Mouse (Mus musculus): Measurements from ENCODE around the gene Olfr446. TPM values are rescaled to one million over a fixed set of nuclear protein-coding genes. Genes with fewer than 3 reads are reported as not detected.

The Olfr446 gene
- total RNA-seq (2012; rRNA removed), result not detected in 2 replicates
- under 1 TPM in 1 of 2 experiments, not detected in 1; 0.01 TPM for polyA plus RNA-seq (2012; ENCODE audit: insufficient read depth in 1 of 2, insufficient read length in 2 of 2, low read depth in 1 of 2, low replicate concordance in 2 of 2, missing spikeins in 1 of 2)

GRCm38 (mm10) chr6:42921077-42921476, at the start of gene Olfr446:
Gene Olfr446 (plus strand): TSS chr6:42921377.
- TF ChIP-seq EP300 (IDR thresholded peaks at IDR 0.05; ENCODE audit: low read depth in 1 of 2, low read length in 2 of 2), result no peak
- TF ChIP-seq ETS1 (IDR thresholded peaks at IDR 0.05; ENCODE audit: low read depth, low read length), result no peak
- no peak for TF ChIP-seq MXI1 (IDR thresholded peaks at IDR 0.05; ENCODE audit: low read depth, low read length)
- no peak for TF ChIP-seq ZKSCAN1 (IDR thresholded peaks at IDR 0.05; ENCODE audit: low read depth, low read length)
- TF ChIP-seq USF2 (IDR thresholded peaks at IDR 0.05; ENCODE audit: borderline replicate concordance in 1 of 2, insufficient read depth in 1 of 2, low read depth in 1 of 2, low read length in 2 of 2), result no peak
- TF ChIP-seq E2F4 (IDR thresholded peaks at IDR 0.05; ENCODE audit: borderline replicate concordance, low read depth, low read length), result no peak
- no peak for TF ChIP-seq TCF12 (IDR thresholded peaks at IDR 0.05; ENCODE audit: low read depth, low read length)
- TF ChIP-seq MYC (IDR thresholded peaks at IDR 0.05; ENCODE audit: low read depth, low read length), result no peak
- no peaks in the 10 kb centered on the region for H3K27me3 ChIP-seq (ENCODE audit: control insufficient read depth in 1 of 2, insufficient read depth in 2 of 2, low read length in 2 of 2)
- H3K79me2 ChIP-seq (ENCODE audit: control insufficient read depth, insufficient read depth, low read length, poor library complexity), result no peaks in the 10 kb centered on the region
- H3K4me3 ChIP-seq (ENCODE audit: control insufficient read depth in 1 of 2, insufficient read depth in 1 of 2, low read depth in 2 of 2, low read length in 2 of 2), result no peak within 1 kb of the TSS
- H3K9ac ChIP-seq (ENCODE audit: control insufficient read depth, low read depth, low read length, poor library complexity, severe bottlenecking), result no peak within 1 kb of the TSS
- H3K27ac ChIP-seq (ENCODE audit: control insufficient read depth, low read depth, low read length), result no peak within 1 kb of the TSS
- H3K4me1 ChIP-seq (ENCODE audit: control insufficient read depth in 1 of 2, insufficient read depth in 2 of 2, low read length in 2 of 2), result no peaks in the 10 kb centered on the region
- H3K36me3 ChIP-seq (ENCODE audit: control insufficient read depth in 1 of 2, insufficient read depth in 2 of 2, low read length in 2 of 2), result no peaks in the 10 kb centered on the region
- no peak for DNase-seq (ENCODE audit: low read depth, low spot score)
- no peaks in the 10 kb centered on the region for H3K9me3 ChIP-seq (replicated peaks; ENCODE audit: insufficient read depth, low read length)

- TF ChIP-seq KAT2A (conservative IDR thresholded peaks at IDR 0.05; ENCODE audit: low read depth, low read length), result no peak
- TF ChIP-seq NRF1 (IDR thresholded peaks at IDR 0.05; ENCODE audit: insufficient read depth, low read depth, low read length, poor library complexity, severe bottlenecking), result no peak
- TF ChIP-seq MEF2A (IDR thresholded peaks at IDR 0.05; ENCODE audit: extremely low read depth, insufficient replicate concordance, low read depth, low read length, poor library complexity, severe bottlenecking), result no peak
- TF ChIP-seq MAFK (IDR thresholded peaks at IDR 0.05; ENCODE audit: borderline replicate concordance, low read depth, low read length), result no peak
- TF ChIP-seq CTCF (IDR thresholded peaks at IDR 0.05 in 2 of 3, conservative IDR thresholded peaks at IDR 0.05 in 1 of 3; ENCODE audit: control insufficient read depth in 1 of 3, insufficient read depth in 1 of 3, low read depth in 2 of 3, low read length in 3 of 3, poor library complexity in 1 of 3, severe bottlenecking in 1 of 3), result no peak
- no peak for TF ChIP-seq ETS1 (IDR thresholded peaks at IDR 0.05; ENCODE audit: low read depth, low read length)
- TF ChIP-seq USF1 (IDR thresholded peaks at IDR 0.05; ENCODE audit: low read depth, low read length), result no peak
- no peak for TF ChIP-seq MYB (IDR thresholded peaks at IDR 0.05; ENCODE audit: low read depth, low read length)
- TF ChIP-seq MAZ (IDR thresholded peaks at IDR 0.05; ENCODE audit: low read depth, low read length), result no peak
- TF ChIP-seq ZKSCAN1 (IDR thresholded peaks at IDR 0.05; ENCODE audit: low read depth, low read length), result no peak
- no peak for TF ChIP-seq GABPA (IDR thresholded peaks at IDR 0.05; ENCODE audit: low read depth, low read length)
- no peak for TF ChIP-seq RCOR1 (IDR thresholded peaks at IDR 0.05; ENCODE audit: low read depth, low read length)
- TF ChIP-seq MYC (IDR thresholded peaks at IDR 0.05; ENCODE audit: low read depth, low read length), result no peak
- no peak for TF ChIP-seq NELFE (IDR thresholded peaks at IDR 0.05; ENCODE audit: low read depth, low read length)
- TF ChIP-seq GATA1 (IDR thresholded peaks at IDR 0.05; ENCODE audit: low read depth, low read length), result no peak
- TF ChIP-seq MXI1 (IDR thresholded peaks at IDR 0.05; ENCODE audit: low read depth, low read length), result no peak
- TF ChIP-seq CHD1 (IDR thresholded peaks at IDR 0.05; ENCODE audit: low read depth, low read length), result no peak
- no peak for TF ChIP-seq BHLHE40 (IDR thresholded peaks at IDR 0.05; ENCODE audit: borderline replicate concordance, low read depth, low read length)
- no peak for TF ChIP-seq HCFC1 (IDR thresholded peaks at IDR 0.05; ENCODE audit: low read depth, low read length)
- TF ChIP-seq TCF12 (IDR thresholded peaks at IDR 0.05; ENCODE audit: low read depth, low read length), result no peak
- H3K9me3 ChIP-seq (replicated peaks; ENCODE audit: insufficient read depth, low read length), result no peaks in the 10 kb centered on the region
- H3K4me1 ChIP-seq (ENCODE audit: control insufficient read depth in 1 of 2, insufficient read depth in 2 of 2, low read length in 2 of 2), result no peaks in the 10 kb centered on the region
- H3K36me3 ChIP-seq (ENCODE audit: control insufficient read depth in 1 of 2, insufficient read depth in 2 of 2, low read length in 2 of 2), result no peaks in the 10 kb centered on the region
- no peak overlapping the region for H3K4me3 ChIP-seq (ENCODE audit: control insufficient read depth in 1 of 2, insufficient read depth in 1 of 2, low read depth in 2 of 2, low read length in 2 of 2)
- no peak overlapping the region for H3K9ac ChIP-seq (ENCODE audit: control insufficient read depth, low read depth, low read length, poor library complexity, severe bottlenecking)
- no peak for DNase-seq (ENCODE audit: low read depth, low spot score)
- H3K27me3 ChIP-seq (ENCODE audit: control insufficient read depth in 1 of 2, insufficient read depth in 2 of 2, low read length in 2 of 2), result no peaks in the 10 kb centered on the region
- H3K27ac ChIP-seq (ENCODE audit: control insufficient read depth, low read depth, low read length), result no peak overlapping the region
- no peaks in the 10 kb centered on the region for H3K79me2 ChIP-seq (ENCODE audit: control insufficient read depth, insufficient read depth, low read length, poor library complexity)
Observed at GRCm38 (mm10) chr6:42876323-42876722, 44.9 kb upstream of the Olfr446 start.
